Mouse (Mus musculus) frontal cortex, adult 2 months (tissue): Measurements from ENCODE around the gene Epas1. TPM values are rescaled to one million over a fixed set of nuclear protein-coding genes. Genes with fewer than 3 reads are reported as not detected.

Experiments used
- polyA plus RNA-seq: library from polyadenylated mRNA; depleted of rRNA; stranded (reverse); fragments of >200 nt; gene quantifications from 2 replicates; pipeline ENCODE4 v1.2.3, GENCODE M21; 2012; rRNA removed

Epas1 gene
- polyA plus RNA-seq, 1 experiment: 80.9 TPM

Other genes starting within 250 kb of the Epas1 start
- gene Gm10309, start 248.5 kb upstream of the Epas1 start, polyA plus RNA-seq: 0.04 TPM in 1 of 2 replicates, not detected in the other
- gene Tmem247, start 163.6 kb downstream of the Epas1 start, polyA plus RNA-seq: not detected in 2 replicates
- gene Atp6v1e2, start 194.2 kb downstream of the Epas1 start, polyA plus RNA-seq: 0.18 TPM in 1 of 2 replicates, not detected in the other
- 31.9 and 33.3 TPM in 2 replicates for gene Rhoq, start 209.4 kb downstream of the Epas1 start, polyA plus RNA-seq